Mouse (Mus musculus) neural tube, embryonic 13.5 days (tissue): Measurements from ENCODE around the gene Vmn1r228. TPM values are rescaled to one million over a fixed set of nuclear protein-coding genes. Genes with fewer than 3 reads are reported as not detected.

ENCODE experiments used
- ATAC-seq: fragments of 200-750 bp; cut with Nextera tagmentation; 2 replicates; pipeline ENCODE4 v1.8.0; 2017; ENCODE audit warnings: low read depth, mild to moderate bottlenecking, moderate TSS enrichment, moderate library complexity
- H3K27ac ChIP-seq: fragments of 300-500 bp; sonication (generic); replicated peaks from 2 replicates; pipeline ENCODE4 v1.5.1; 2015; ENCODE audit warnings: moderate library complexity, mild to moderate bottlenecking, inconsistent platforms
- H3K27me3 ChIP-seq: fragments of 300-500 bp; sonication (generic); 2 replicates; pipeline ENCODE4 v1.6.1; 2015; ENCODE audit warnings: mild to moderate bottlenecking, inconsistent platforms
- H3K36me3 ChIP-seq: fragments of 300-500 bp; sonication (generic); 2 replicates; pipeline ENCODE4 v1.6.1; 2015; ENCODE audit warnings: mild to moderate bottlenecking, inconsistent platforms
- H3K4me1 ChIP-seq: fragments of 300-500 bp; sonication (generic); replicated peaks from 2 replicates; pipeline ENCODE4 v1.6.1; 2015; ENCODE audit warnings: inconsistent platforms
- H3K4me2 ChIP-seq: fragments of 300-500 bp; sonication (generic); 2 replicates; pipeline ENCODE4 v1.6.1; 2015; ENCODE audit warnings: inconsistent platforms, mild to moderate bottlenecking, moderate library complexity
- H3K4me3 ChIP-seq: fragments of 300-500 bp; sonication (generic); 2 replicates; pipeline ENCODE4 v1.5.1; 2015; ENCODE audit warnings: mild to moderate bottlenecking, inconsistent platforms
- H3K9ac ChIP-seq: fragments of 300-500 bp; sonication (generic); 2 replicates; pipeline ENCODE4 v1.6.1; 2015; ENCODE audit warnings: moderate library complexity, mild to moderate bottlenecking, inconsistent platforms
- H3K9me3 ChIP-seq: fragments of 300-500 bp; sonication (generic); 2 replicates; pipeline ENCODE4 v1.6.1; 2016; ENCODE audit warnings: inconsistent platforms
- WGBS: fragments of 180-500 bp; shearing (Covaris S2); methylation state at CpG from one replicate; pipeline ENCODE4 v1.1.7; 2015; 5-methylcytosine and 5-hydroxymethylcytosine counted together
- polyA plus RNA-seq: library from polyadenylated mRNA; unstranded; fragments of >200 nt; fragmentation: Nextera tagmentation; extraction: Ambion mirVana; gene quantifications from 2 replicates; pipeline ENCODE4 v1.2.1, GENCODE M21; 2015

Gene Vmn1r228
- polyA plus RNA-seq: not detected in 2 replicates

- no peak within 1 kb of the TSS for H3K27ac ChIP-seq
- no peak within 1 kb of the TSS for H3K4me2 ChIP-seq
- H3K4me3 ChIP-seq: no peak within 1 kb of the TSS
- no peaks in the 10 kb centered on the region for H3K36me3 ChIP-seq
- H3K27me3 ChIP-seq: no peaks in the 10 kb centered on the region
- no peak within 1 kb of the TSS for H3K9ac ChIP-seq
- peaks cover 32% of the 10 kb centered on the region for H3K9me3 ChIP-seq
- no peak for ATAC-seq
- no peaks in the 10 kb centered on the region for H3K4me1 ChIP-seq
Measured at GRCm38 (mm10) chr17:20786057-20786456, at the start of gene Vmn1r228. Gene Vmn1r228 (minus strand): TSS chr17:20786157.

DNA sequence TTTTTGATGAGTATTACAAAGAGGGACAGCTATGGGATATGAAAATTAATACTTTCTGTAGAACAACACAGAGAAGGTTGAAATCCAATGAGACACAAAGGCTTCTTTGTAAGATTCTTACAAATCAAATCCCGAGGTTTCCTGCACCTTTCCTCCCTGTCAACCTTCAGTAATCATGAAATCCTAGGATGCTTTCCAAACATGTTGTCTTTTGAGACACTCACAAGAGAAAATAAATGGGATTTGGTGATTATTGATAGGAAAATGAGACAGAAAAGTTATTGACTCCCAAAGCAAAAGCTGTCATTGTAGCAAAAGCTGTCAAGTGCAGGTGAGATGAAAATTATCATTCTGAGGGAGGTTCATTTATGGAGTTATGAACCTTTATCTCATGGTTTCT is 25.3 kb upstream of the Vmn1r228 start, which contains the start of gene Vmn1r229:
Gene Vmn1r229 (plus strand): TSS at position 301 of the 400 bp plus-strand sequence.
- WGBS: 69% methylated on average over 1 of the region's 1 CpGs
- Histone ChIP-seq H3K9ac (no peak within 1 kb of the TSS), H3K9me3 (0 out of 2 replicates have a peak, but pooled peaks cover 12% of the 10 kb centered on the region), H3K4me1 (no peaks in the 10 kb centered on the region), H3K36me3 (no peaks in the 10 kb centered on the region), H3K4me2 (no peak within 1 kb of the TSS), H3K27ac (no peak within 1 kb of the TSS), H3K27me3 (no peaks in the 10 kb centered on the region), H3K4me3 (no peak within 1 kb of the TSS)
- ATAC-seq: no peak

DNA sequence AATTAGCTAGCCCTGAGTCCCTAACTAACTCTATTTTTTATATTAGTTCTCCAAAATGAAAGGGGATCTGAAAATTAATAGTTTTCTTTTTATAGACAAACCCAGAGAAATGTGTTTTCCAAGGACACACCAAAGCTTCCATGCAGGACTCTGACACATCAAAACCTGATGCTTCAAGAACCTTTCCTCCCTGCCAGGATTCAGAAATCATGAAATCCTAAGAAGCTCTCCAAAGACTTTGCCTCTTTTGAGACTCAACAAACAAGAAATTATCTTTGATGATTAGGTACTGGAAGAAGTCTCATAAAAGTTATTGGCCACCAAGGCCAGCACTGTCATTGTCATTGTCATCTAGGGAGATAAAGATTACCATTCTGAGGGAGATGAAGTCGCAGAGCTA is 56.4 kb downstream of the Vmn1r228 start, which contains the start of gene Vmn1r227:
Gene Vmn1r227 (plus strand): TSS at position 301 of the 400 bp plus-strand sequence.
- WGBS: 54% methylated on average over 1 of the region's 1 CpGs
- no peaks in the 10 kb centered on the region for H3K4me1 ChIP-seq
- ATAC-seq: no peak
- no peak within 1 kb of the TSS for H3K4me2 ChIP-seq
- peaks cover 10% of the 10 kb centered on the region; the same call in 1 of the 2 replicates for H3K9me3 ChIP-seq
- no peaks in the 10 kb centered on the region for H3K36me3 ChIP-seq
- H3K9ac ChIP-seq: no peak within 1 kb of the TSS
- no peak within 1 kb of the TSS for H3K4me3 ChIP-seq
- H3K27me3 ChIP-seq: no peaks in the 10 kb centered on the region
- H3K27ac ChIP-seq: no peak within 1 kb of the TSS

Other genes with a start within 250 kb of the Vmn1r228 start
- not detected in 2 replicates for gene Vmn2r109, start 221.4 kb downstream of the Vmn1r228 start, polyA plus RNA-seq
- not detected in 2 replicates for gene Vmn2r110, start 189.7 kb downstream of the Vmn1r228 start, polyA plus RNA-seq
- gene Fpr-rs3, start 161.3 kb downstream of the Vmn1r228 start, polyA plus RNA-seq: not detected in 2 replicates
- not detected in 2 replicates for gene Vmn1r226, start 103.3 kb downstream of the Vmn1r228 start, polyA plus RNA-seq
- gene Vmn1r227, start 56.3 kb downstream of the Vmn1r228 start, polyA plus RNA-seq: not detected in 2 replicates
- not detected in 2 replicates for gene Vmn1r229, start 25.4 kb upstream of the Vmn1r228 start, polyA plus RNA-seq
- not detected in 2 replicates for gene Vmn1r230, start 54.3 kb upstream of the Vmn1r228 start, polyA plus RNA-seq
- not detected in 2 replicates for gene Vmn1r231, start 118.9 kb upstream of the Vmn1r228 start, polyA plus RNA-seq
- gene Vmn1r232, start 133.6 kb upstream of the Vmn1r228 start, polyA plus RNA-seq: not detected in 2 replicates
- 664 and 692 TPM in 2 replicates for gene Ppp2r1a, start 159.2 kb upstream of the Vmn1r228 start, polyA plus RNA-seq
- not detected in 2 replicates for gene Vmn1r233, start 210.3 kb upstream of the Vmn1r228 start, polyA plus RNA-seq
- 14.5 and 16.7 TPM in 2 replicates for gene Zfp160, start 222.7 kb upstream of the Vmn1r228 start, polyA plus RNA-seq